Mouse (Mus musculus): ENCODE measurements around the gene Maml3.

Maml3 gene

DNA sequence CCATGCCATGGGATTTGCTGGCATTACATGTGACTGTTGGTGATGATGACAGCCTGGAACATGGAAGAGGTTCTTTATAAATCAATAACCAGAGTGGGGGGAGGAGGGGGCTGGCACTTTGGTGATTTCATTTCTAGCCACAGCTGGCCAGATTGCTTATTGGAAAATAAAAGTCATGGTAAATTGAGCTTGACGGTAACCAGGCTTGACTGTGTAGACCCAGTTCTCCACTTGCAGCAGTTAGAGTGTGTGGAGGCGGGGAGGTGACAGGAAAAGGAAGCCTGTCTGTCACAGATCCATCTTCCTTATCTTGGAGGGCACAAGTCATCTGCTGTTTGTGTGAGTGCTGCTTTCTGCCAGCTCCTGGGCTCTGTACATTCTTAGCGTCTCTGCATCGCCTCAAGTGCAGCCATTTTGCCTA, 360.5 kb downstream of the Maml3 start:
- peak in 1 of 2 experiments; percentile 35 for DNase-seq (ENCODE audit: low spot score in 2 of 2)

DNA sequence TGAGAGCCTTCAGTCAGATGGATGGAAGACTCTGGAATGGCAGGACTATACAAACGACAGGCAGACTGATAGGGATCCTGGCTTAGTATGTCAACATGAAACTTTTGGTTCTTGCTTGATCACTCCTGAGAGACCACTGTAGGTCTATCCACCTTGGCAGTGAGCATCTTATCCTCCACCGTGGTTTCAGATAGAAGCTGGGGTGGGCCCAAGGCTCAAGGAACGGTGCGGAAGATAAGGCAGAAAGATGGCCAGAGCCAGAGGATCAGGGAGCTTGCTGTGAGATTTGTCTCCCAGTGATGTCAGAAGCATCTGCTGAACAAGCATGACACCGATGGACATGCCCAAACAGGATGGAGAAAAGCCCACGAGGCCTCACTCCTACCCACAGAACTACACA, 362.5 kb downstream of the Maml3 start:
- DNase-seq (ENCODE audit: low spot score in 2 of 2): no peak

DNA sequence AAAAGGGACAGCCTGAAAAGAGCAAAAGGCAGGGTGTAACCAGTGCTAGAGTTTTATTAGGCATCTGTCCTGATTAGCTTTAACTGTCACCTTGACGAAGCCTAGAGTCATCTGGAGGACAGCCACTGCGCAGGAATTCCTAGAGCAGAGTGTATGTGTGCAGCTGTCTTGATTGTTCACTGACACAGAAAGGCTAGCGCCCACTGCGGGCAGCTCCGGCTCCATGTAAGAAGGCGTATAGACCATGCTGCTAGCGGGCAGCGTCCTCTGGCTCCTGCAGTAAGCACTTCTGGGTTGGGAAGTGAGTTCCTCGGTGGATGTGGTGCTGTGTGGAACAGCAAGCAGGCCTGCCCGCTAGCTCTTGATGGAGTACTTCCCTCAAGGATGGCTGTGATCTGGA, 363.1 kb downstream of the Maml3 start:
- DNase-seq (ENCODE audit: low spot score in 2 of 2): no peak

DNA sequence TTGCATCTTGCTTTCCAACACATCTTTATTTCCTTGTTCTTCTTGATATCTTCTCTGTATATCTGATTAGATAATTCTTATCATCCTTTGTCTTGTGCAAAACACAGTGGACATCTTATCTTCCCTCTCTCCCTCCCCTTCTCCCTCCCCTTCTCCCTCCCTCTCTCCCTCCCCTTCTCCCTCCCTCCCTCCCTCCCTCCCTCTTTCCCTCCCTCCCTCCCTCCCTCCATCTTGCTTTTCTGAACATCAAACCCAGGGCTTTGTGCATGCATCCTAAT, 365.1 kb downstream of the Maml3 start:
- no peak for DNase-seq (ENCODE audit: low spot score in 2 of 2)

DNA sequence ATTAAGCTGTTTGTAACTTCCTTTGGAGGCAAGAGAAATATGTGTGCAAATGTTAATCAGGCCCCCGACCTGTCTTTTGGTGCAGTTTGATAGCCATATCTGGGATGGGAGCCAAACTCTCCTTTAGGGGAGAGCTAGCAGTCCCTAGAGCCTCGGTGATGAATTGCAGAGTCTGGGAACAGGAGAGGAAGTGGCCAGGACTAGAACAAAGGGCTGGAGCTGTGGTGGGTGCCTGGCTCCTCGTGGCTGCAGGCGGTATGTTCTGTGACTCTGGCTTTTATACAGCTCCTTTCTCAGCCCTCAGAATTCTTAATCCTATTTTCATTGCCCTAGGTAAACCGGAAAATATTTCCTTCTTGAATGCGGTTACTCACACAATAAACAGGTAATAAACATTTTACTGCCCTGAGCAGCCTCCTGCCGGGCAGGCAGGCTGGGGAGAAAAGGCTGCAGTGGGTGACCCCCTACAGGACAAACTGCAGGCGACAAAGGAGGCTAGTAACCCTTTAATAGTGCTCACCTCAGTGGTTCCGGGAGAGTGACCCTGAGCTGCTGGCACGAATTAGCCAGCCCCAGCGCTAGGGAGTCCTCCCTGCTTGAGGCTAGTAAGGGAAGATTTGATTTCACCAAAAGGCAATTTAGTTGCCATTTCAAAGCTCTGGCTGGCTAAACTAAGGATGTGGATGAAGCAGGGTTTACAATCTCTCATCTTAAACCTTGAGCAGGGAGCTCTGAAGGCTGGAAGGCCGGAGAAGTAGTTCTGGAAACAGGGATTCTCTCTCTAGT, 365.6 kb downstream of the Maml3 start:
- peak in 1 of 2 experiments; percentile 32 for DNase-seq (ENCODE audit: low spot score in 2 of 2)

DNA sequence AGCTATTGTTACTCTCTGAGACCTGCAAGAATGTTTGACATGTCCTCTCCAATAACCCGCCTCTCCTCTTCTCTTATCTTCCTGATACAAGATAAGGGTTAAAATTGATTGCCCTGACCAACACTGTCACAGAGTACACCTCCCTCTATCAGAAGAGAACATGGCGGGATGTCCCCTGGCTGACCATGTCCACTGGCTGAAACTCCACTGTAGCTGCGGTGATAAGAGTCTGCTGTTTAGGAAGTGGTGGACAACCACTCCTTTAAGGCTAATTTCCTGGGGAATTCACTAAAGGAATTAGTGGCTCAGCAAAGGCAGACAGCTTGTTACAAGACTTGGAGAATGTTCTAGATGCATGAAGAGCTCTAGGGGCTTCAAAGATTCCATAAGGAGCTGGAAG, 371.2 kb downstream of the Maml3 start:
- no peak for DNase-seq (ENCODE audit: low spot score in 2 of 2)

DNA sequence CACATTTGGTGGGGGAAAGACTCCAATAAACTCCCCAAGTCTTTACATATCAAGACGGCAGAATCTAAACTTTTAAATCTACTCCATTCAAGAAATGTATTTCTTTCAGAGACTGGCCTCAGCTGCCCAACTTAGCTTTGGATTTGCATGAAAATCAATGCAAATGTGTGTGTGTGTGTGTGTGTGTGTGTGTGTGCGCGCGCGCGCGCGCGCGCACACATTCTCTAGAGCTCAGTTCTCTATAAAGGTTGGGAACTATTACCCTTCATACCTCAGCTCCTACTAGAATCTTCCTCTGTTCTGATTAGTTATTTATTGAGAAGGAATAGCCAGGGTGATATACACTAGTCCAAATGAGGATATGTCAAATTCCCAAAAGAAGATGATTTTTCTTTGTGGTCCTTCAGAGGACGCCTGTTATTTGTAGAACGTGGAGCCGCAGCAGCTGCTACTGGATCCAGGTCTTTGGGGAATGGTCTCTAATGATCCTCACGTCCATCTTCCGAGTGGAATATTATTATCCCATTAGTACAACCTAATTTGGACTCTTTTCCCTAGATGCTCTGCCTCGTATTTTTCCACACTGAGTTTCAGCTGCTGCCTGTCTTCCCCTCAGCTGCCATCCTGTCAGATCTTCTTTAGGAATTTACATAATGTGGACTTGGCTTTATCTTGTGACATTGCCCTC, 372.8 kb downstream of the Maml3 start:
- DNase-seq (ENCODE audit: low spot score in 2 of 2): no peak

DNA sequence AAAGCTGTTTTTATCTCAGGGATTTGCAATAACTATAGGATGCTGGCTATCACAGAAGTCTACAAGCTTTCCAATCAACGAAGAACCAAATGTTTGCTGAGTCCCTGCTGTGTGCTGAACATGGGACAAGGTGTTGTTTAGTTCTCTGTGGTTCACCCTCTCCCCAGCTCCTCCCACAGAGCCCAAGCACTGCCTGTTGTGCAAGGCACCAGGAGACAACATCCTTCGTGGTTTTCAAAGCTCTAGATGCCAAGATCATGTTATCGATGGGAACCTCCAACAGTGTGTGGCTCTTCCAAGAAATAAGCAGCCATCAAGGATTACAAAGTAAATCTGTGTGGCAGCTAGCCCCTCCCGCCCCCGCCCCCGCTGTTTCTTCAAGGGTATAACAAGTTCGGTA, 374.2 kb downstream of the Maml3 start:
- no peak for DNase-seq (ENCODE audit: low spot score in 2 of 2)

DNA sequence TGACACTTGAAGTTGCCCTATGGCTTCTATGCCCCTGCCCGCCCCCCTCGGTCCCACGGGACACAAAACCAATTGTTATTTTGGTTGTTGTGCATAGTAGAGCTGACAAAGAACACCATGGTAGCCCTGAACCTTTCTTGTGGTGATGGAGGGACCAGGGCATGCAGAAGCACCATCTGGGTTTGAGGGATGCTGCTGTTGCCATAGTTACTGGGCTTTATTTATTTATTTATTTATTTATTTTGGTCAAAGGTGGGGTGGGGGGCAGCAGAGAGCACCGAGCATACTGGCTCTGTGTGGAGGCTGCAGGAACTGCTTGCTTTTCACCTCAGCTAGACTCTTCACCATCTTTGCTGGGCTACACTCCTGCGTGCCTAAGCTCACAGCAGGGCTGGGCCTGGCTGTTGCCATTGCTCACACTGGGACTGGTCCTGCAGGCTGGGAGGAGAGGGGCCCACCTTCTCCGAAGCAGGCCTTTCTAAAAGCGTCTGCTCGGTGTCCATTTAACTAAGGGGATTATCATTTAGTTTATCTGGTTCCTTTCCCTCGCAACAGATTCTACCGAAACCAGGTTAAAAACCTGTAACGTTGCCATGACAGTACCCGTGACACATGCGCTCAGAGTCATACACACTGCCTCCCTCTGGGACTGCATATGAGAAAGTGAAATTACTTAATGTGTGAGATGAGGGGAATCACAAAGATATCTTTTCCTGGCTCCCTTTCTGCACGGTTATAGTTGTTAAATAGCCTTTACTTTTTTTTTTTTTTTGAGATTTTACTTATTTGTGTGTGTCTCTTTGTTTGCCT, 375.6 kb downstream of the Maml3 start:
- DNase-seq (ENCODE audit: low spot score in 2 of 2): no peak

DNA sequence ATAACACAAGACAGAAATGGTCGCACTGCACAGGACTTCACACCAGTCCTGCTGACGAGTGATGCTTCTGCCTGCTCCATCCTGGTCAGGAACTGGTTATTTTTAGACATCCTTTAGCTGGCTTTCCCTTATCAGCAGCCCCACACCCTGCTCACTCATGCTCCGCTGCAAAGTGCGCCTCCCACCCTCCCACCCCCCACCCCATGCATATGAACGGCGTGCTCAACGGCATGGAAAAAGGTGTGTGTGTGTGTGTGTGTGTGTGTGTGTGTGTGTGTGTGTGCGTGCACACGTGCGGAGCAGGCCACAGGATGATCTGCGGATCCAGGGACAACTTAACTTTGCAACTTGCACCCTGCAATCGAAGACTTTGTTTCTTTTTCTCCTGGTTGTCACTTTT, 376.4 kb downstream of the Maml3 start:
- DNase-seq (ENCODE audit: low spot score in 2 of 2): peak in 1 of 2 experiments; percentile 51

DNA sequence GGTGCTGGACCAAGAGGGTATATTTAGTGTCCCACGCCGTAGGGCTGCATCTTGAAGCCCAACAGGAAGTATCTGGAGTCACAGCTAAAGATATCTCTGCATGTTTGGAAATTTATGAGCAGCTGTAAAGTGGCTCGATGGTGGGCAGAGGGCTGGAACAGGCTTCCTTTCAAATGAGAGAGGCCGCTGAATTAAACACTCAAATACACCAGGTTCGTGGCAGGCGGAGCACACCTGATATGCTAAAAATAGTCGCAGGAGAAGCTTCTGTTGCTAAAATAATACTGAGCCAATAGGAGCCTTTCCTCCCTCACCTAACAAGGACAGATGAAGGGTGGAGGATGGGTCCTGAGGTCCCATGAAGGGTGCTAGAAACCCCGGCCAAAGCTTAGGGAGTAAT, 376.9 kb downstream of the Maml3 start:
- DNase-seq (ENCODE audit: low spot score in 2 of 2): peak in 1 of 2 experiments; percentile 29

DNA sequence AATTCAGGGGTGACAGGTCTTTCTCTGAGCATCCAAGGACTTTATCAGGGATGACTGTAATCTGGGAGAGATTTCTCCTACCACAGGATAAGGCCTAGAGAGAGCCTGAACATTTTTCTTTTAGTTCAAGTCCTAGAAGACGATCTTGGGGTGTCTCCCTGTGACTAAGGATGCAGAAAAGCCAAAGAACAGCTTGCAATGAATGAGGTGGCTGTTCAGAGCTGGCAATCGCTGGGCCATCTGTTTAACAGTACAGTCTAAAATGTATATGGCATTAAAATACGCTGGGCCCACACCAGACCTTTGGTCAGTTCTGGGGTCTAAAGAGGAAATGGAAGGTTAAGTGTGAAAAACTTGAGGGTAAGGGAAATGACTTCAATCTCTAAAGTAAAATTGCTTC, 377.4 kb downstream of the Maml3 start:
- DNase-seq (ENCODE audit: low spot score in 2 of 2): no peak

DNA sequence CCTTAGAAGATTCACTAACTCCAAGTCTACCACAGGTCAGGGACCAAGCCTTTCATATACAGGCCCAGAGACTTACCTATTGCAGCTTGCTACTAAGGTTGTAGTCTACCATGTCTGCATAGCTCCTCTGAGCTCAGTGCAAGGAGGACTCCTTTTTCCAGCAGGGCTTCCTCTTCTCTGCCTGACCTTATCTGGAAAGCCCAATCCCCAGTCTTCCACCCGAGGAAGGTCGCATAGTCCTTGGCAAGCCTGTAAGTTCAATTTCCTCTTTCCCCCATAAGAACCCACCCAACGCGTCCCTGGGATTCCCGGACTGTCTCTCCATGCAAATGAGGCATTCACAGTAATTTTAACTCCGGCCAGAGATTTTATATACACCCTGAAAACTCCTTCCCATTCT, 378.6 kb downstream of the Maml3 start:
- no peak for DNase-seq (ENCODE audit: low spot score in 2 of 2)

DNA sequence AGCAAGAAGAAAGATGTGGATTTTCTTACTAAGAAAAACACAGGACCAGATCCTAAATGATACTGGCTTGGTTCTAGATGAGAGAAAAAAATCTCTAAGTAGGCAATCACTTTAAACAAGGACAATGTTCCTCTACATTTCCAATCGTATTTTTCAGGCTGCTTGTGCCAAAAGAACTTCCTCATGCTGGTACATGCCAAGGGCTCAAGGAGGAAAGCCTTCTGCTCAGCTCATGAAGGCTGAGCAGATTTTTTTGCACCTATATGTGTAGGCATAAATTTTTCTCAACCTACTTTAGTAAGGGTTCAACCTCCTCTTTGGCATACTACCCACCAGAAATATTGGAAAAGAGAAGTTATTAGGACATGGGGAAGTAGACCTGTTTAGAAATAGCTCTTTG, 384.9 kb downstream of the Maml3 start:
- DNase-seq (ENCODE audit: low spot score in 2 of 2): no peak

DNA sequence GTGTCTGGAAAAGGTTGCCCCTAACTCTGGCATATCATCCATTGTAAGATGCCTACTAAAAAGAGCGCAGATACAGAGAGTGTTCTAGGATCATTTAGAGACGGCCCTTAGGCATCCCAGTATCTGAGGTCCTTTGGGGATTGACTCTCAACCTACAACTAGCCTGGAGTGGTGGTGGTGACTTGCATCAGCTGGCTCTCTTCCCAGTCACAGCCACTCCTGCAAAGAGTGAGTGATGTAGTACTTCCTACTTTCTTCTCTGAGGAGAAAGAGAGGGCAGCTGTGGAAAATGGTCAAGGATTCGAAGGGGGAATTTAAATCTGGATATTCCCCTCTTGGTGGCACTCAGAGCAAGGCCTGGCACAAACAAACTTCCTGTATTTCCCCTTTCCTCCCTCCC, 385.5 kb downstream of the Maml3 start:
- DNase-seq (ENCODE audit: low spot score in 2 of 2): no peak

DNA sequence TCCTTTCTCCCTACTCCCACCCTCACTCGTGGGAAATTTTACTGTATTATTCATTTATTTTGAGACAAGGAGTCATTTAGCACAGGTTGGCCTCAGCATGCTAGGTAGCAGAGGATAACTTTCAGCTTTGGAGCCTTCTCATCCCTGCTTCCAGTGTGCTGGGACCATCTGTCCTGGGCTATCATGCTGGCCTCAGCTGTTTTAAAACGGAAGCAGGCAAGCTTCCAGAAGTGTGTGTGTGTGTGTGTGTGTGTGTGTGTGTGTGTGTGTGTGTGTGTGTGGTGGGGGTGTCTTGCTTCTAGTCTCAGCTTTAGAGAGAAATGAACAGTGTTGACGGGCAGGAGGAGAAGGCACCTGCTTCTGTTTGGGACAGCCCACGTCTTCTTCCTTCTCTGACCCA, 387.0 kb downstream of the Maml3 start:
- no peak for DNase-seq (ENCODE audit: low spot score in 2 of 2)

DNA sequence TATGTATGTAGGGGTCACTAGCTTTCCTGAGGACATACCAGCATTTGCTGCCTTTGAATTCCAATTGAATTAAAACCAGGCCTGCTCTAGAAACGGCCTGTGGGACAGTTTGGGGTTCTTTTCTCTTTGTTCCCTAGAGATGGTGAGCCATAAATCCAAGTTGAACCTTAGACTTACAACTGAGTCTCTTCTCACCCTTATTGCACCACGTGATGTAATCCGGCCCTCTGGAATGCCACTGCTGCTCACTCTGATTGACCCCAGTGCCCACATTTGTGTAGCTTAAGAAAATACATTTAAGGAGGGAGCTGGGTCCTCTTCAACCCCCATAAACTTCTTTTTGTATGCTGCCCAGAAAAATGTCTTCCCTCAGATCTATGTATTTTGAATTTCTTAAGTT, 387.4 kb downstream of the Maml3 start:
- no peak for DNase-seq (ENCODE audit: low spot score in 2 of 2)

DNA sequence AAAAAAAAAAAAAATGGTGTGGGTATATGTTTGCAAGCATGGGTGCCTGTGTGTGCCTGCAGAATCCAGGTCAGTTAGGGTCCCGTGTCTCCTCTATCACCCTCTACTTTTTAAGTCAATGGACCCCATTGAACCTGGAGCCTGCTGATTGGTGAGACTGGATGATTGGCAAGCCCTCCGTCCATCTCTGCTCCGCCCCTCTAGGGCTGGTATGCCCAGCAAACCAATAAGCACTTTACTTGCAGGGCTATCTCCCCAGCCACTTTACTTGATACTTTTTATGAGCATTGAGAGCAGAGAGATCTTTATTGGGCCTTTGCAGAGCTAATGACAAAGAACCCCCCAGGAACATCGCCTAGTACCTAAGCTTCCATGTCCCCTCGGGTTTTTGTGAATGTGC, 390.4 kb downstream of the Maml3 start:
- no peak for DNase-seq (ENCODE audit: low spot score in 2 of 2)

DNA sequence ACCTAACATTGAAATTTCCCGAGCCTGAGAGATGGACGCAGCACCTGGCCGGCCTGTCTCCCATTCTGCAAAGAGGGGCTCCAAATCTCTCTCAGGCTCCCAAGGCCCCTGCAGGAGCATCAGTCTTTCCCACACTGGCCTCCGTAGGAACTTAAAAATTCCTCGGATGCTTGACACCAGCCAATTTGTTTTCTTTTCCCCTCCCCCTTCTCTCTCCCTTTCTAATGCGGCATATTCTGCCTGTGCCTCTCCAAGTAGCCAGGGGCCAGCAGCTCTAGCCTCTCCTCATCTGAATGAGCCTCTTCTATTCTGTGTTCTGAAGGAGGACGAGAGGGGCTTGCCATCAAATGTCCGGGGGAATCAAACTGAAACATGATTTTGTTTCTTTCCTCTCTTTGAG, 391.6 kb downstream of the Maml3 start:
- no peak for DNase-seq (ENCODE audit: low spot score in 2 of 2)

DNA sequence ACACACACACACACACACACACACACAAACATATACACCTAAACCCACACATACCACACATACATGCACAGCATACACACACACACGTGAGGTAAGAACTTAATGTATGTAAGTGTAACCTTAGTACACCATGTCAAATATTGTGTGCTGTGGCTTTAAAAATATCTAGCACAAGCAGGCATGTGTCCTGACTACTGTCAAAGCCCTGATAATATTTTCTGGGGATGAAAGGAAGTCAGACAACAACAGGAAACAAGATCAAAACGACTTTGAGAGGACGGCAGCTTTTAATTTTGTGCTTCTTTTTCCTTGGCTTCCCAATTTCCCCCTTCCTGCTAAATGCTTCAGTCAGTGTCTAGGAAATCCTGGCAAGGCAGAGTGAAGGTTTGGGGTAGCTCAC, 392.5 kb downstream of the Maml3 start:
- no peak for DNase-seq (ENCODE audit: low spot score in 2 of 2)

DNA sequence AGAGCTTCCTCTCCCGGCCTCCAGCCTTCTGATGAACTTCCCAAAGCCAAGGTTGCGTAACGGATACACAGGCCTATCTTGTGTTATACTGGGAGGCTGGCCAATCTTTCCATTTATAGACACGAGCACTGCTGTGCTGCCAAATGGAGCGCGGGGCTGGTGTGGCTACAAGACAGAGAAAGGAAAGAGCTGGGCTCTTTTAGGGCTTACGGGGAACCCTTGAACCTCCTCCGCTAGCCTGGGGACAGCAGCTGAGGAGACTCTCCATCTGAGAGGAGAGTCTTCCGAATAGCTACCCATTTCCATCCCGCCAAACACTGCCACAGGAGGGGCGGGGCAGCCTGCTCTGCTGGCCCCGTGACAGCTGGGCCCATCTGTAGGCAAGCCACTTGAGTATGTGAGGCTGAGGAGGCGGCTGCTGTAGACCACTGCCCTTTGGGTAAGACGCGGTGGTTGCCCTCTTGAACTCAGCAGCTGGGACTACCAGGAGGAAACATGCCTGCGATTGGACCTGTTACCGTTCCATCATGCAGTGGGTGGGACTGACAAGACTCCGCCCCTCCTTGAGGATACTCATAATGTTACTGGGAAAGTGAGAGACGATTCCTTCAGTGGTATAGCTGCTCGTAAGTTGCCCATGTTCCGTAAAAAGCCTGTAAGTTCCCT, 396.0 kb downstream of the Maml3 start:
- peak; percentile 59 to 76 for DNase-seq (ENCODE audit: low spot score in 2 of 2)

DNA sequence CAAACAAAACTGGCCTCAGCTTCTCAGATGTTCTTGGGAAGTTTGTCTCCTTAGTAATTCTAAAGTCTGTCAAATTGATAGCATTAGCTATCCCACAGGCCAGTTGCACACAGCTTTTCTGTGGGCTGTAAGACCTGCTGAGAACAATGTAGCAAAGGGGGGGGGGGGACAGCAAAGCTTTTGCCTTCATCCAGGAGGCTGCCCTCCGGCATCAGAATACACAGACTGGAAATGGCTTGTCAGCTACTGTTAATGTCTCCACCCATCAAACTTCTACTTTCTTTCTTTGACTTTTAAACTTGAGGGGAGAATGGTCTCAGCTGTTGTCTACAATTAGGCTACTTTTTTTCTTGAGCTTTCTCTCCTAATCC, 396.5 kb downstream of the Maml3 start:
- DNase-seq (ENCODE audit: low spot score in 2 of 2): no peak
